Mouse (Mus musculus) megakaryocyte, embryonic 14.5 days (primary cell): ENCODE data around the gene Pcdh7. TPM values are rescaled to one million over a fixed set of nuclear protein-coding genes. Genes with fewer than 3 reads are reported as not detected.

Experiments
- H3K27me3 ChIP-seq: replicated peaks from 2 replicates; pipeline ENCODE3; 2012; ENCODE audit warnings: inconsistent platforms
- H3K36me3 ChIP-seq: replicated peaks from 2 replicates; pipeline ENCODE3; 2012; ENCODE audit warnings: low read length, inconsistent platforms, mixed read lengths
- H3K4me1 ChIP-seq: 2 replicates; pipeline ENCODE4 v1.6.1; 2012; ENCODE audit warnings: inconsistent platforms
- H3K4me3 ChIP-seq: replicated peaks from 2 replicates; pipeline ENCODE3; 2012; ENCODE audit warnings: moderate library complexity, mild to moderate bottlenecking, inconsistent platforms
- H3K9me3 ChIP-seq: 2 replicates; pipeline ENCODE4 v1.6.1; 2012; ENCODE audit warnings: inconsistent platforms
- FLI1 ChIP-seq: IDR thresholded peaks from 2 replicates; pipeline ENCODE4 v1.6.1; 2012; ENCODE audit warnings: low read length, inconsistent platforms, mixed read lengths
- GATA1 ChIP-seq: IDR thresholded peaks from 3 replicates; pipeline ENCODE4 v1.6.1; 2012; ENCODE audit warnings: mixed read lengths, low read length, inconsistent platforms, borderline replicate concordance
- polyA plus RNA-seq: library from polyadenylated mRNA; stranded (reverse); fragments of >175 nt; gene quantifications from 2 replicates; pipeline ENCODE4 v1.2.3, GENCODE M21; 2012; ENCODE audit warnings: low replicate concordance; ENCODE audit not compliant: insufficient read depth

Pcdh7 gene
- polyA plus RNA-seq, 1 experiment, result 4.7 TPM

GRCm38 (mm10) chr5:57718876-57719593, 1.3 kb downstream of the Pcdh7 start:
- Histone ChIP-seq H3K4me1 (peaks cover 50% of the 10 kb centered on the region), H3K36me3 (peaks cover 23% of the 10 kb centered on the region), H3K27me3 (no peaks in the 10 kb centered on the region), H3K9me3 (no peaks in the 10 kb centered on the region), H3K4me3 (peak overlapping the region; percentile 100)
- TF ChIP-seq GATA1 (no peak), FLI1 (no peak)

GRCm38 (mm10) chr5:57719594-57720185, 1.9 kb downstream of the Pcdh7 start:
- H3K9me3 ChIP-seq, result no peaks in the 10 kb centered on the region
- H3K4me1 ChIP-seq, result peaks cover 54% of the 10 kb centered on the region
- H3K27me3 ChIP-seq, result no peaks in the 10 kb centered on the region
- peaks cover 23% of the 10 kb centered on the region for H3K36me3 ChIP-seq
- no peak for TF ChIP-seq GATA1
- peak overlapping the region; percentile 100 for H3K4me3 ChIP-seq

GRCm38 (mm10) chr5:57720206-57720880, 2.6 kb downstream of the Pcdh7 start:
- TF ChIP-seq GATA1 (no peak), FLI1 (no peak)
- H3K4me1 ChIP-seq, result peaks cover 55% of the 10 kb centered on the region
- no peaks in the 10 kb centered on the region for H3K27me3 ChIP-seq
- peaks cover 23% of the 10 kb centered on the region for H3K36me3 ChIP-seq
- peak overlapping the region; percentile 100 for H3K4me3 ChIP-seq
- no peaks in the 10 kb centered on the region for H3K9me3 ChIP-seq

- Histone ChIP-seq H3K27me3 (no peaks in the 10 kb centered on the region), H3K4me1 (peaks cover 57% of the 10 kb centered on the region), H3K36me3 (peaks cover 23% of the 10 kb centered on the region), H3K9me3 (no peaks in the 10 kb centered on the region), H3K4me3 (peak overlapping the region; percentile 100)
- TF ChIP-seq GATA1 (no peak), FLI1 (no peak)
Observed at GRCm38 (mm10) chr5:57721148-57721712, 3.5 kb downstream of the Pcdh7 start.

- H3K4me3 ChIP-seq, result peak overlapping the region; percentile 100
- no peaks in the 10 kb centered on the region for H3K9me3 ChIP-seq
- H3K4me1 ChIP-seq, result peaks cover 60% of the 10 kb centered on the region
- no peaks in the 10 kb centered on the region for H3K27me3 ChIP-seq
- peaks cover 23% of the 10 kb centered on the region for H3K36me3 ChIP-seq
- TF ChIP-seq FLI1, result no peak
- no peak for TF ChIP-seq GATA1
Observed at GRCm38 (mm10) chr5:57721927-57722326, 4.2 kb downstream of the Pcdh7 start.

GRCm38 (mm10) chr5:57733451-57733850, 15.7 kb downstream of the Pcdh7 start:
- no peaks in the 10 kb centered on the region for H3K9me3 ChIP-seq
- TF ChIP-seq GATA1, result no peak
- no peak for TF ChIP-seq FLI1
- peaks cover 83% of the 10 kb centered on the region for H3K4me1 ChIP-seq
- H3K4me3 ChIP-seq, result no peak overlapping the region
- peaks cover 16% of the 10 kb centered on the region for H3K36me3 ChIP-seq
- H3K27me3 ChIP-seq, result no peaks in the 10 kb centered on the region

GRCm38 (mm10) chr5:57735723-57736122, 18.0 kb downstream of the Pcdh7 start:
- Histone ChIP-seq H3K27me3 (no peaks in the 10 kb centered on the region), H3K9me3 (no peaks in the 10 kb centered on the region), H3K4me1 (peaks cover 71% of the 10 kb centered on the region), H3K36me3 (peaks cover 15% of the 10 kb centered on the region), H3K4me3 (peak overlapping the region; percentile 85)
- TF ChIP-seq FLI1, result no peak
- TF ChIP-seq GATA1, result peak; percentile 54; the same call in 1 of the 3 replicates

- H3K27me3 ChIP-seq, result no peaks in the 10 kb centered on the region
- H3K4me3 ChIP-seq, result peak overlapping the region; percentile 85
- TF ChIP-seq GATA1, result no peak
- no peak for TF ChIP-seq FLI1
- H3K4me1 ChIP-seq, result peaks cover 69% of the 10 kb centered on the region
- no peaks in the 10 kb centered on the region for H3K9me3 ChIP-seq
- H3K36me3 ChIP-seq, result peaks cover 7% of the 10 kb centered on the region
Observed at GRCm38 (mm10) chr5:57742924-57743323, 25.2 kb downstream of the Pcdh7 start.

- H3K4me1 ChIP-seq, result peaks cover 67% of the 10 kb centered on the region
- no peaks in the 10 kb centered on the region for H3K27me3 ChIP-seq
- peak overlapping the region; percentile 64 for H3K4me3 ChIP-seq
- TF ChIP-seq FLI1 (no peak), GATA1 (no peak)
- H3K36me3 ChIP-seq, result peaks cover 3% of the 10 kb centered on the region
- no peaks in the 10 kb centered on the region for H3K9me3 ChIP-seq
Observed at GRCm38 (mm10) chr5:57743956-57744661, 26.3 kb downstream of the Pcdh7 start.
